Mouse (Mus musculus) embryonic facial prominence, embryonic 14.5 days (tissue): ENCODE results near the gene Suz12. TPM values are rescaled to one million over a fixed set of nuclear protein-coding genes. Genes with fewer than 3 reads are reported as not detected.
"Not testable (repeated sequence)": the region's sequence is repeated elsewhere in the genome, so short reads cannot be mapped to it uniquely, and the experiment has no call there.

Experiments
- ATAC-seq: fragments of 200-750 bp; cut with Nextera tagmentation; 2 replicates; pipeline ENCODE4 v1.8.0; 2017; ENCODE audit warnings: low read depth, moderate number of reproducible peaks, moderate TSS enrichment
- DNase-seq: peaks from one replicate; pipeline ENCODE4 v3.0.0-alpha.2; 2015; ENCODE audit warnings: low spot score
- H3K27ac ChIP-seq: fragments of 300-500 bp; sonication (generic); replicated peaks from 2 replicates; pipeline ENCODE4 v1.5.1; 2014; ENCODE audit warnings: low read depth, mild to moderate bottlenecking, low read length, moderate library complexity
- H3K27me3 ChIP-seq: fragments of 300-500 bp; sonication (generic); replicated peaks from 2 replicates; pipeline ENCODE4 v1.6.1; 2014; ENCODE audit warnings: low read length; ENCODE audit not compliant: control insufficient read depth, insufficient read depth
- H3K36me3 ChIP-seq: fragments of 300-500 bp; sonication (generic); 2 replicates; pipeline ENCODE4 v1.6.1; 2014; ENCODE audit warnings: low read length, mixed read lengths; ENCODE audit not compliant: control insufficient read depth, insufficient read depth
- H3K4me1 ChIP-seq: fragments of 300-500 bp; sonication (generic); 2 replicates; pipeline ENCODE4 v1.6.1; 2014; ENCODE audit warnings: antibody characterized with exemption, low read length; ENCODE audit not compliant: control insufficient read depth, insufficient read depth
- H3K4me2 ChIP-seq: fragments of 300-500 bp; sonication (generic); 2 replicates; pipeline ENCODE4 v1.6.1; 2014; ENCODE audit warnings: low read depth, mild to moderate bottlenecking, low read length, moderate library complexity, mixed read lengths
- H3K4me3 ChIP-seq: fragments of 300-500 bp; sonication (generic); 2 replicates; pipeline ENCODE4 v1.5.1; 2014; ENCODE audit warnings: low read depth, mild to moderate bottlenecking, low read length
- H3K9ac ChIP-seq: fragments of 300-500 bp; sonication (generic); 2 replicates; pipeline ENCODE4 v1.6.1; 2014; ENCODE audit warnings: low read depth, mild to moderate bottlenecking, low read length, moderate library complexity, mixed read lengths
- H3K9me3 ChIP-seq: fragments of 300-500 bp; sonication (generic); 2 replicates; pipeline ENCODE4 v1.6.1; 2016; ENCODE audit warnings: low read length; ENCODE audit not compliant: control insufficient read depth
- WGBS: fragments of 180-500 bp; shearing (Covaris S2); extraction: QIAGEN DNeasy Blood & Tissue Kit; methylation state at CpG from one replicate; pipeline ENCODE4 v1.1.7; 2014; 5-methylcytosine and 5-hydroxymethylcytosine counted together
- polyA plus RNA-seq: library from polyadenylated mRNA; unstranded; fragments of >200 nt; fragmentation: Nextera tagmentation; extraction: Ambion mirVana; gene quantifications from 2 replicates; pipeline ENCODE4 v1.2.1, GENCODE M21; 2014

The Suz12 gene
- polyA plus RNA-seq, 1 experiment from 2014 or later: 19.0 TPM

DNA sequence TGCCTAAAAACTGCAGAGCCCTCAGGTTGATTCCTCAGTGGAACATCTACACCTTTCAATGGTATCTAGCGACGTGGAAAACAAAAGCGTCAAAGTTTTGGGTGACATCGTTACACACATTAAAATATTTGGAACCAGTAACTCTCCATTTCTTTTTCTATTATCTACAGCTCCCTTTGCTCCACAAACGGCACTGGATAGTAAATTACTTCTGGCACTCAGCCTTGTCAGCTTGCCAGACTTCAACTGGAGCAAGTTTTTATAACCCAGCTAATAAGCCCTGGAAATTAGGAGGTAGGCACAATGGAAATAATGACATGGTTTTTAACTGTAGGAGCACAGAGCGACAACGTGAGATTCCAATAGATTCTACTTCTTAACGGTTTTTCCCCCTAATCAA is 27.0 kb upstream of the Suz12 start:
- no peaks in the 10 kb centered on the region for H3K27me3 ChIP-seq
- no peaks in the 10 kb centered on the region for H3K9me3 ChIP-seq
- 61% methylated on average over 8 of the region's 8 CpGs for WGBS
- H3K4me1 ChIP-seq: peaks cover 6% of the 10 kb centered on the region
- no peak overlapping the region for H3K27ac ChIP-seq
- no peaks in the 10 kb centered on the region for H3K36me3 ChIP-seq
- DNase-seq (peak; percentile 51), ATAC-seq (no peak)
- no peak overlapping the region for H3K9ac ChIP-seq
- no peak overlapping the region for H3K4me3 ChIP-seq
- H3K4me2 ChIP-seq: no peak overlapping the region

- 81% methylated on average over 10 of the region's 10 CpGs for WGBS
- DNase-seq: no peak
- Histone ChIP-seq H3K9me3 (no peaks in the 10 kb centered on the region), H3K4me3 (no peak overlapping the region), H3K4me2 (no peak overlapping the region), H3K36me3 (no peaks in the 10 kb centered on the region), H3K27me3 (peaks cover 4% of the 10 kb centered on the region; the same call in 1 of the 2 replicates), H3K4me1 (no peaks in the 10 kb centered on the region), H3K27ac (no peak overlapping the region), H3K9ac (no peak overlapping the region)
- no peak for ATAC-seq
Measured at GRCm38 (mm10) chr11:79967752-79968151, 25.2 kb upstream of the Suz12 start.

GRCm38 (mm10) chr11:79973133-79973532 is 19.8 kb upstream of the Suz12 start:
- Histone ChIP-seq H3K9ac (no peak overlapping the region), H3K9me3 (no peaks in the 10 kb centered on the region), H3K4me2 (peak overlapping the region; percentile 79), H3K27me3 (peaks cover 30% of the 10 kb centered on the region), H3K27ac (no peak overlapping the region), H3K4me3 (peak overlapping the region; percentile 47), H3K36me3 (no peaks in the 10 kb centered on the region), H3K4me1 (no peaks in the 10 kb centered on the region)
- no peak for DNase-seq
- ATAC-seq: no peak
- 18% methylated on average over 8 of the region's 8 CpGs for WGBS

- DNase-seq: peak; percentile 46
- H3K9ac ChIP-seq: peak overlapping the region; percentile 58
- peak; percentile 60 for ATAC-seq
- H3K27me3 ChIP-seq: peaks cover 30% of the 10 kb centered on the region
- H3K4me1 ChIP-seq: no peaks in the 10 kb centered on the region
- peak overlapping the region; percentile 47 for H3K4me3 ChIP-seq
- H3K4me2 ChIP-seq: peak overlapping the region; percentile 79
- no peak overlapping the region for H3K27ac ChIP-seq
- no peaks in the 10 kb centered on the region for H3K36me3 ChIP-seq
- no peaks in the 10 kb centered on the region for H3K9me3 ChIP-seq
- under 1% methylated on average over 29 of the region's 41 CpGs for WGBS
Measured at GRCm38 (mm10) chr11:79973626-79974476, 19.1 kb upstream of the Suz12 start.

DNA sequence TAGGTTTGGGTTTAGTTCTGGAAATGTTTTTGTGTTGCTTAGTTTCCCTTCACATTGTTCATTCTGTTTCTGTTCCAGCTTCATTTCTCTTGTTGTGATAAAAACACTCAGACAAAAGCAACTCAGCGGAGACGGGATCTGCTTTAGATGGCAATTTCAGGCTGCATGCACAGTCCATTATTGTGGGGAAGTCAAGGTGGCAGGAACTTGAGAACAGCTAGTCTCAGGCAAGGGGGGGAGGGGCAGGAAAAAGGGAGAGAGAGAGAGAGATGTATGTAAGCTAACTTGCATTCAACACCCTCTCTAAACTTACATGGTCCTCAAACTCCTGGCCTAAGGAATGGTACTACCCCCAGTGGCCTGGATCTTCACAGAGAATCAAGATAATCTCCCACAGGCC is 17.5 kb upstream of the Suz12 start:
- Histone ChIP-seq H3K4me2 (no peak overlapping the region), H3K9ac (no peak overlapping the region), H3K4me3 (no peak overlapping the region), H3K4me1 (no peaks in the 10 kb centered on the region), H3K27ac (no peak overlapping the region), H3K9me3 (no peaks in the 10 kb centered on the region), H3K27me3 (peaks cover 30% of the 10 kb centered on the region), H3K36me3 (no peaks in the 10 kb centered on the region)
- DNase-seq: no peak
- 69% methylated on average over 2 of the region's 2 CpGs for WGBS
- no peak for ATAC-seq

GRCm38 (mm10) chr11:79976222-79976621 is 16.7 kb upstream of the Suz12 start:
- H3K36me3 ChIP-seq: no peaks in the 10 kb centered on the region
- no peaks in the 10 kb centered on the region for H3K9me3 ChIP-seq
- no peaks in the 10 kb centered on the region for H3K4me1 ChIP-seq
- peaks cover 30% of the 10 kb centered on the region for H3K27me3 ChIP-seq
- no peak overlapping the region for H3K9ac ChIP-seq
- H3K4me2 ChIP-seq: no peak overlapping the region
- DNase-seq (no peak), ATAC-seq (no peak)
- no peak overlapping the region for H3K4me3 ChIP-seq
- 91% methylated on average over 1 of the region's 1 CpGs for WGBS
- H3K27ac ChIP-seq: no peak overlapping the region

GRCm38 (mm10) chr11:79976645-79977044 is 16.3 kb upstream of the Suz12 start:
- H3K9ac ChIP-seq, H3K4me1 ChIP-seq, ATAC-seq, H3K36me3 ChIP-seq, H3K4me2 ChIP-seq, H3K4me3 ChIP-seq, H3K27ac ChIP-seq, DNase-seq, H3K9me3 ChIP-seq: not testable (repeated sequence)
- WGBS: 83% methylated on average over 6 of the region's 6 CpGs
- H3K27me3 ChIP-seq: peaks cover 30% of the 10 kb centered on the region

- not testable (repeated sequence) for H3K36me3 ChIP-seq, H3K27ac ChIP-seq, H3K4me3 ChIP-seq, DNase-seq, H3K9ac ChIP-seq, H3K4me2 ChIP-seq, ATAC-seq, H3K4me1 ChIP-seq, H3K9me3 ChIP-seq
- H3K27me3 ChIP-seq: peaks cover 30% of the 10 kb centered on the region
- 94% methylated on average over 13 of the region's 14 CpGs for WGBS
Measured at GRCm38 (mm10) chr11:79977061-79977460, 15.8 kb upstream of the Suz12 start.

- not testable (repeated sequence) for H3K9ac ChIP-seq, H3K4me1 ChIP-seq, ATAC-seq, H3K4me2 ChIP-seq, H3K36me3 ChIP-seq, DNase-seq, H3K4me3 ChIP-seq, H3K27ac ChIP-seq, H3K9me3 ChIP-seq
- WGBS: 79% methylated on average over 3 of the region's 4 CpGs
- H3K27me3 ChIP-seq: peaks cover 27% of the 10 kb centered on the region
Measured at GRCm38 (mm10) chr11:79977747-79978146, 15.2 kb upstream of the Suz12 start.
